In genomic region chr12:89258879-89259278, GRCm38 (mm10) we compare ENCODE assay signal across 17 mouse cellular contexts.
"Had no signal": no experiment of that assay in that cellular context is flagged by ENCODE, and none has a peak within 500 bp of the region (broad histone marks: within the 10 kb centered on the region; RNA-seq: fewer than 3 reads in every experiment).

No protein-coding gene starts in this region.

- H3K27ac ChIP-seq: kidney, postnatal 0 days; limb, embryonic 15.5 days; liver, embryonic 12.5 days; neural tube, embryonic 12.5 days had no signal

- DNase-seq: kidney, postnatal 36 days; layer of hippocampus, adult 9-11 months; layer of hippocampus, postnatal 36 days; lung, embryonic 14.5 days; lung, postnatal 10 days; lung, postnatal 4 days; retina, postnatal 1 day; right cerebral cortex, postnatal 4 days; spleen, adult 18-20 months; thymus, adult 18-20 months; thymus, postnatal 14 days had no signal

- H3K9ac ChIP-seq: limb, embryonic 15.5 days; liver, embryonic 12.5 days; lung, embryonic 14.5 days; neural tube, embryonic 12.5 days had no signal

- ATAC-seq: liver, embryonic 12.5 days had no signal

- H3K4me2 ChIP-seq: limb, embryonic 15.5 days; liver, embryonic 12.5 days; lung, embryonic 14.5 days; midbrain, embryonic 11.5 days; neural tube, embryonic 12.5 days had no signal

- H3K4me3 ChIP-seq: limb, embryonic 15.5 days; liver, embryonic 12.5 days; myocyte; neural tube, embryonic 12.5 days had no signal

- H3K27me3 ChIP-seq: limb, embryonic 15.5 days; liver, embryonic 12.5 days; neural tube, embryonic 12.5 days had no signal

- H3K9me3 ChIP-seq: limb, embryonic 15.5 days; neural tube, embryonic 12.5 days had no signal

- H3K36me3 ChIP-seq: limb, embryonic 15.5 days; liver, embryonic 12.5 days; neural tube, embryonic 12.5 days had no signal

- H3K4me1 ChIP-seq: limb, embryonic 15.5 days; liver, embryonic 12.5 days; neural tube, embryonic 12.5 days had no signal
